Mouse (Mus musculus) heart, postnatal 25 days (tissue): Measurements from ENCODE around the gene Olfr974. TPM values are rescaled to one million over a fixed set of nuclear protein-coding genes. Genes with fewer than 3 reads are reported as not detected.
"Not testable (repeated sequence)": the region's sequence is repeated elsewhere in the genome, so short reads cannot be mapped to it uniquely, and the experiment has no call there.

ENCODE experiments used
- DNase-seq: peaks from one replicate; pipeline ENCODE4 v3.0.0; 2022; ENCODE audit warnings: low spot score
- intact Hi-C: fragments of 180-260 bp; cut with DNase I; formaldehyde crosslinking; loops from one replicate; pipeline ENCODE4 v1.15.1; 2025
- total RNA-seq, 2 experiments: library from RNA; stranded (reverse); gene quantifications; 2 replicates each; pipeline ENCODE4 v1.2.3; 2021

Gene Olfr974
- total RNA-seq, result not detected

- no peak for DNase-seq
- intact Hi-C loops, result no loop called here
These were observed at the start of gene Olfr974 for GRCm38 (mm10) chr9:39937201-39937600. Olfr974 (plus strand) TSS chr9:39937501.

DNA sequence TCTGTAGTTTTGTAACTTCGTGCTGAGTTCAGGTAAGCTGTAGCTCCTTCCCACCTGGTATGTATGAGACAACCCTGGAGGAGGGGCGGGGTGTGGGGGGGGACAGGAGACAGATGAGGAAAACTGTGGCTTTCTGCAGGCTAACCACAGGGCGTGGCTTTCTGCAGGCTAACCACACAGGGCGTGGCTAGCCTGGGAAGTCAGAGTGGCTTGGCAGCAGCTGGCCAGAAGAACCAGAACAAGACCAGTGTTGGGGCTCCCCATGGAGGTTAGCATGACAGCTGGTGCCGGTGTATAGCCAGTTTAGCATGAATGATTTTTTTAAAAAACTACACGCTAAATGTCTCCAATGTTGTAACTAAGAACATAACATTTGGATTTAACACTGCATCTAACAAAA, 32.2 kb upstream of the Olfr974 start:
- no peak for DNase-seq
- intact Hi-C loops, result no loop called here

GRCm38 (mm10) chr9:39907036-39907435, 30.3 kb upstream of the Olfr974 start, which contains the start of gene Olfr229:
Olfr229 (plus strand) TSS chr9:39907336.
- no peak for DNase-seq
- intact Hi-C loops, result no loop called here

GRCm38 (mm10) chr9:39909939-39910338, 27.4 kb upstream of the Olfr974 start:
- intact Hi-C loops, result no loop called here
- no peak for DNase-seq

- DNase-seq, intact Hi-C loops: not testable (repeated sequence)
These were observed 9.1 kb upstream of the Olfr974 start for GRCm38 (mm10) chr9:39927975-39928836.

DNA sequence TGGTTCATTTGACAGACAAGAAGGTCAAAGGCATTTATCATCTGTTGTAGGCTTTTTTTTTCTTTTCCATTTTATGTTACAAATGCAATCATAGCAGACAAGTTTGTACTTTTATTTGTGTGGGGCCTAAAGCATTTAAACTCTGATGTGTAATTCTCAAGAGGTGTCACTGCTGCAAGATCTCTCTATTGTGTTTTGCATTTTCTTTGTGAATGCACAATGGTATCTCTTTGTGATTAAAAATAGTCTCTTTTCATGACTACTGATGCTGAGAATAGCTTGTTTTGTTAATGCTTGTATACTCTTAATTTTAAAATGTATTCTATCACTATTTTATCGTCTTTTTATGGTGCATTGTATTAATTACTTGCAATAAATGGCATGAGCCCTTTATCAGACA, 8.5 kb upstream of the Olfr974 start:
- DNase-seq, intact Hi-C loops: not testable (repeated sequence)

- DNase-seq, result no peak
- intact Hi-C loops, result no loop called here
These were observed 14.6 kb downstream of the Olfr974 start, which contains the start of gene Olfr975 for GRCm38 (mm10) chr9:39951946-39952345. Olfr975 (minus strand) TSS chr9:39952046.

- intact Hi-C loops, DNase-seq: not testable (repeated sequence)
These were observed 23.7 kb downstream of the Olfr974 start, which contains the start of gene Olfr976 for GRCm38 (mm10) chr9:39961033-39961432. Olfr976 (minus strand) TSS chr9:39961133.

DNA sequence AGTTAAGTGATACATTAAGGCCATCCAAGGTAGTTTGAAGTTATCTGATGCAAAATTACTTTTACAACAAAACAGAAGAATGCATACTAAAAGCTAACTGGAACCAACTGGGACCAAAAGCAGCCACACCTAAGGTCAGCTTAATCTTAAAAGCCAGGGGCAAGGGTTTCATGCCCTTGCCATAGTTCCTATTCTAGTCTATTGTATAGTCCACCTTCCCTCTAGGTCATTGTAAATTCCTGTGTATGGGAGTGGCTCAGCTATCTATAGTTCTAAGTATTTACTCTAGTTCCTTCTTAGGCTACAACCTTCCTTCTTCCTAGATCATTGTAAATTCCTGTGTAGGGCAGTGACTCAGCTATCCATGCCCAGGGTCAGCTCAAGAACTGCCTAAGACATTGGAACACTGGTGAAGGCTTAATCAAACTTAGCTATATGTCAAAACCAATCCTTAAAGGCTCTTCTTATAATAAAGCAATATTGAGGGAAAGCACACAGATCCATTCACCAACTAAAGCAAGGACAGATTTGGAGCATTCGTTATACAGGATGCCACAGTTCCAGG, 39.4 kb downstream of the Olfr974 start:
- DNase-seq, intact Hi-C loops: not testable (repeated sequence)

DNA sequence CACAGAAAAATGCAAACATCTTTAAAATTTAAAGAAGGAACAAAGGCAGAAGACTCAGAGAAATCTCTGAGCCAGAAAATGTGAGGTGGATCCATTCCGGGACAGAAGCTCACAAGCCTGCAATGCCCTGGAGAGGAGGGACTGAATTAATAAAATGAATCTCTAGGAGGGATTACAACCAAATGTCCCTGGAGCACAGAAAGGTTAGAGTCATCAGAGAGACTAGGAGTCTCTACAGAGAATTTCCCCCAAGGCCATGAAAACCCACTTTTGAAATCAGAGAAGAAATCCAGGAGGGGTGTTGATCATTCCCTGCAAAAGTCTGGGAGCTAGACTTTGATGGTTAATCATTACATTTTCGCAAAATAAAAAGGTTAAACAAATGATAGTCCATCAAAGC, 54.5 kb downstream of the Olfr974 start, which contains the start of gene Olfr978:
TSS of gene Olfr978 (plus strand) at position 301 of the 400 bp plus-strand sequence.
- intact Hi-C loops, result no loop called here

More for the DNA sequence above, 54.5 kb downstream of the Olfr974 start, which contains the start of gene Olfr978:
- no peak for DNase-seq

Other genes starting within 250 kb of the Olfr974 start
- not detected for gene Olfr149, start 230.4 kb upstream of the Olfr974 start, total RNA-seq
- not detected for gene Olfr965, start 226.1 kb upstream of the Olfr974 start, total RNA-seq
- not detected for gene Olfr150, start 206.5 kb upstream of the Olfr974 start, total RNA-seq
- not detected for gene Olfr967, start 191.3 kb upstream of the Olfr974 start, total RNA-seq
- gene Olfr968, start 154.2 kb upstream of the Olfr974 start, total RNA-seq, result not detected
- gene Olfr969, start 146.6 kb upstream of the Olfr974 start, total RNA-seq, result not detected
- gene Olfr970, start 128.6 kb upstream of the Olfr974 start, total RNA-seq, result not detected
- gene Olfr971, start 100.6 kb upstream of the Olfr974 start, total RNA-seq, result not detected
- not detected for gene Olfr972, start 71.1 kb upstream of the Olfr974 start, total RNA-seq
- not detected for gene Olfr229, start 30.2 kb upstream of the Olfr974 start, total RNA-seq
- gene Olfr975, start 14.5 kb downstream of the Olfr974 start, total RNA-seq, result not detected
- gene Olfr976, start 23.6 kb downstream of the Olfr974 start, total RNA-seq, result not detected
- not detected for gene Olfr978, start 54.6 kb downstream of the Olfr974 start, total RNA-seq
- not detected for gene Olfr979, start 66.0 kb downstream of the Olfr974 start, total RNA-seq
- not detected for gene Olfr980, start 72.1 kb downstream of the Olfr974 start, total RNA-seq
- gene Olfr981, start 84.0 kb downstream of the Olfr974 start, total RNA-seq, result not detected
- gene Olfr982, start 136.3 kb downstream of the Olfr974 start, total RNA-seq, result not detected
- gene Olfr983, start 156.1 kb downstream of the Olfr974 start, total RNA-seq, result not detected
- gene Olfr984, start 176.7 kb downstream of the Olfr974 start, total RNA-seq, result not detected
- gene Olfr985, start 192.7 kb downstream of the Olfr974 start, total RNA-seq, result not detected
- gene Tmem225, start 210.6 kb downstream of the Olfr974 start, total RNA-seq, result not detected
- not detected for gene Olfr986, start 243.4 kb downstream of the Olfr974 start, total RNA-seq